Mouse (Mus musculus): ENCODE measurements around the gene Rbpjl.

The Rbpjl gene

DNA sequence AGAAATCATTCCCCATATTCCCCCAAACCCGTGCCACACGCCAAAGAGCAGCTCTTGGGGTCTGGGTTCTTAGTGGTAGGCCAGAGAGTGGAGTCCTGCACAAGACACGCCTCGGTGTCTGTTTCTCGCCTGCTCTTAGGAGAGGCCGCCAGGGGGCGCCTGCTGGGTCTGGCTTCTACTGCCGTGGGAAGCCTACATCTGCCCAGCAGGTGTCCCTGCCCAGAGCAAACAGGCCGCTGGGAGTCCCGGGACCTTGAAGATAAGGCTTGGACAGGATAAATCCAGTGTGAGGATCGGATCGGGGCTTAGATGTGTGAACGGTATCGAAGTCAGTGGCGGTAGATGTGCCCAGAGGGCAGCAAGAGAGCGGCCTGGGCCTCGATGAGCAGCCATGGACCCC is at the start of gene Rbpjl:
Rbpjl (plus strand) TSS at position 236 of the 400 bp plus-strand sequence.
- DNase-seq (ENCODE audit: low spot score) = peak; percentile 39

DNA sequence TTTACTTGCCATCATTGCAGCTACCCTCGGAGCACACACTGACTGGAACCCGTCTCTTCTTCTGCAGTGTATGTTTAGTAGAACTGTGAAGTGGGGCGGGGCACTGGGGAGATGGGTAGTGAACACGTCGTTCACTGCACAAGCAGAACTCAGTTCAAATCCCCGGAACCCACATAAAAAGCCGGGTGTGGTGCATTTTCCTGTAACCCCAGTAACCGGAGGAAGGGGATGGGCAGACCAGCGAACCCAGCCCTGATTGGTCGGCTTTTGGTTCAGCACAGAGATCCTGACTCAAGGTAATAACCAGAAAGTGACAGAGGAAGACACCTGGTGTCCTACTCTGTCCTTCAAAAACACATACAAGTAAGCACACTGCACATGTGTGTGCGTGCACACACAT is 49.6 kb upstream of the Rbpjl start:
- DNase-seq (ENCODE audit: low spot score) = no peak

DNA sequence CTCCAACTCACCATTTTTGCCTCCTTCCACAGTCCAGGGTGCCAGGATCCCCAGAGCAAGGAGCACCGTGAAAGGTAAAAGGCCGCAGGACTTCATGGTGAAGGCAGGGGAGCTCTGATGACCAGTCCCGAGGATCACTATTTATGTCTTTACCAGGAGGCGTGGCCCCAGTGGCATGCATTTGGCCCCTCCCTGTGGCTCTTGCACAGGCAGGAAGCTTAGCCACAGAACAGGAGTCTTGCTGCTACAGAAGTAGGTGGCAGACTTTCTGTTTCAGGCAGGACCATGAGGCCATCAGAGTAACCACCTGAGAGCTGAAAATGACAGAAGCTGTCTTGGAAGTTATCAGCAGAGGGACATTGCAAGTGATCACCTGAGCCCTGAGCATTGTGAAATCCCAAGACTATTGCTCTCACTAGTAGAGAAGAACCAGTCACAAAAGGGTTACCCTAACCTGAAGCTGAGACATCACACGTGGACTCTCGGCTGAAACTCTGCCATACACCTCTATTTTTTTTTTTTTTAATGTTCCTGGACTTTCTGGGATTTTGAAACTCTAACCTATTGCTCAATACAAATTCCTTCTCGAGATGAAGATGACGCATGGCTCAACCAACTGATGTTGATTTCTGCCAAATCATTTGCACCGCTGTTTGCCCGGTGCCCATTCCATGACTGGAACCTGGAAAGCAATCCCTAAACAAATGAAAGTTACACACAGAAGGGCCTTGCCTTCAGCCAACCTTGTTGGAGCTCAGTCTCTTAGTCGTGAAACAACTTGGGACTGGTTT is 46.6 kb upstream of the Rbpjl start:
- no peak for DNase-seq (ENCODE audit: low spot score)

DNA sequence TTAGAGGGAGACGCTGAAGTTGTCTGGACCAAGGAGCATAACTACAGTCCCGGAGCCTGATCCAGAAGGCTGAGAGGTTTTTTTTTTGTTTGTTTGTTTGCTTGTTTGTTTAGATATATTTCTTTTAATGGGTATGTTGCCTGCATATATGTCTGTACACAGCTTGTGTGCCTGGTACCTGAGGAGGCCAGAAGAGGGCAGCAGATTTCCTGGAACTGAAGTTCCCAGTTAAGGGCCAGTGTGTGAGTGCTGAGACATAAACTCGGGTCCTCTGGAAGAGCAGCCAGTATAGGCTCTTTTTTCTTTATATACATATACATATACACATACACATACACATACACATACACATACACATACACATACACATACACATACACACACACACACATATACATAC is 44.6 kb upstream of the Rbpjl start:
- DNase-seq (ENCODE audit: low spot score) = no peak

DNA sequence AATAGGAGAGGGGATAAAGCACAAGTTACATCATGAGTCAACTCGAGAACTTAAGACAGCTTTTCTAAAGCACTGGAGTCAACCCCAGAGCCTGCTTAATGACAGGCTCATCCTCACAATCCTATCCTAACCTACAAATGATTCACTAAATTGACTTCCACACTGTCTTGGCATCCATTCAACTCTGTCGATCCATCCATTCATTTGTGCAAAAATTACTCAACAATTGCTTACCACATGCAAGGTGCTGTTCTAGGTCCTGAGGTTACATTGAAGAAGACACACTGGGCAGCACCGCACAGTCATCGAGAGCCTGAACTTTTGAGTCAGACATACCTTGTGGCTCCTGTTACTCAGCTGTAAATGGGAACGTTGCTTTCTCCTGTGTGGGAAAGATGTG is 43.9 kb upstream of the Rbpjl start:
- no peak for DNase-seq (ENCODE audit: low spot score)

DNA sequence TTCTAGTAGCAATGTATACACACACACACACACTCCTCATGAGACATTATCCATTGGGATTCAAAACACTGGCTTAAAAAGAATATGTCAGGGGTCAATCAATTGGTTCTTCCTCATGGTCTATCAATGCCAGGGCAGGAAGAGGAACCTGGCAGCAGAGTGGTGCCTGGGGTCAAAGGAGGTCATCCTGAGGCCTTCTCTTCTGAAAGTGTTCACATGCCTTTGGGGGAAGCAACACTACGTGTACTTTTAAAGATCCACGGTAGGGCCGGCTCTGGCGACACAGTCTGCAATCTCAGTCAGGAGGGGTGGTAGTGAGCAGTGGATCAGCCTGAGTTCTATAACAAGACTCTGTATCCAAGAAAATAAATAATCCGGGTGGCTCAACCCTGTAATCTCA is 43.3 kb upstream of the Rbpjl start:
- no peak for DNase-seq (ENCODE audit: low spot score)

DNA sequence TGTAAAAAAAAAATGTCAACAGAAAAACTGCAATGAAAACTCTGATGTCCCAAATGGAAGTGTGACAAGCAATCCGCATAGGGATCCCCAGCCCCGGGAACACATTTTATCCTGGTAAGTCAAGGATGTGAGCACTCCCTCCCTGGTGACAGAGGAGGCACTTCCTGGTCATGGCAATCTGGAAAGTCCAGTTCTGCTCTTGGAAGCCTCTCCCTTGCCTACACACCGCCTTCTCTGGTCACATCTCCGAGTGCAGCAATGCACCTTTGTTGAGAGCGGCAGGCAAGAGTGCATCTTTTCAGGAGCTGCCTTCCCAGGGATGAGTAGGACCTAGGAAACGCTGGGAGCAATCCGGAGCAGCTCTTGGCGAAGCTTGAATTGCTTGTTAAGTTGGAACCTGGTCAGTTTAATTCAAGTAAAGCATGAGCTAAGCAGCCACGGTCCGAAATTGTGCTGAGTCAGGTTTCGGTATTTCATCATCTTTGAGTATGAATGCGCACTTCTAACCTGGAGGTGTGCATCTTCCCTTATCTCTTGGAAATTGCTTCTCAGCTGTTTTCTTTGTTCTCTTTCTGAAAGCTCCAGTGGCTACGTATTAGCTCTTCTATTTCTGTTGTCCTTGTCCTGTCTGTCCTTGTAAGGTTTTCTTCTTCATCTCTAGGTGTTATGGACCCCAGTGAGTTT is 41.8 kb upstream of the Rbpjl start:
- no peak for DNase-seq (ENCODE audit: low spot score)

DNA sequence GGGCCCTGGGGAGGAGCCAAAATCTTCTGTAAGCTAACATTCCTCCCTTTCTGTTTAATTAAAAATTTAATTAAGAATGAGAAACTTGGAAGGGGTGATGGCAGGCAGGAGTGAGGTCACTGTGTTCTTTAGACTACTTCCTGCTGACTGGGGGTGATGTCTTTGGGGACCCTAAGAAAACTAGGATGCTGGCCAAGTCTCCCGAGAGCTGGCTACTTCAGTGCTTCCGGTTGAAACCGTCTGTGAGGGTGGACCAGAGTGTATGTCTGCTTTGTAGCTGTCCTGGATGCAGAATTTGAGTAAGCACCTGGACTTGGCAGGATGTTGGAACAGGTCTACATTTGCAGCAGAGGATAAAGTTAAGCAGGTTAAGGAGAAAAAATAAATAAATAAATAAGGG is 36.0 kb upstream of the Rbpjl start:
- DNase-seq (ENCODE audit: low spot score) = no peak

DNA sequence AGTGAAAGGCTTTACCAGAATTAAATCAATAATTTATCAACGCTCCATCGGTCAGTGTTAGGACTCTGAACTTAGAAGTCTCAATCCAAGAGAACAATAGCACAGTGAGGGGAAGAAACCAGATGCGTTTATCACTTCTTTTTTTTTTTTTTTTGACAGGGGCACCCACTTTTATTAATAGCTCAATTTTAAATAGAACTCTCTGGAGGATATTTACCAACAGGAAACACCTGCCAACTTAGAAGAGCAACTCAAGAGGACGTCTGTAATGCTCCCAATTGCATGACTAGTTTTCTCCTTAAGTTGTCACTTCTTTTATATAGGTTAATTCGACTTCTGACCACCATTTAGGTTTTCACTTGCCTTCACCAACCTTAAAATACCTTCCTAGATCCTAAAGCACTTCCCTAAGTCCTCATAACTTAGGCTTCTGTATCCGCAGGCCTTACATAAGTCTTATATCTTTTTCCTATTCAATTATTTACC is 34.3 kb upstream of the Rbpjl start:
- no peak for DNase-seq (ENCODE audit: low spot score)

DNA sequence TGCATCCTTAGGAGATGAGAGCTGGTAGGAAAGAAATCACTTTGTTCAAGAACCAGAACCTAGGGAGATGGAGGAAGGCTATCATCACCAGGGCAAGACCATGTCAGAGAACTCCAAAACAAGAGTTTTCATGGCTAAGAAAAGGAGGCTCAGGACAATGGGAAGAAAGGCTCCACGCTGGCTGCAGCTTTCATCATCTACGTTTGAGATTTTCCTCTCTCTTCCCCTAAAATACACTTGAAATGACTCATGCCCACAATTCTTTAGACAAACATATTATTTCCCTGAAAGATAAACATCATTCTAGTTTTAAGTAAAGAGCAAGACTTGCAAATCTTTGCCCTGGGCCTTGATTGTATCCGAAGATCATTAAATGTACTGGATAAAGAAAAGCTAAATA is 31.6 kb upstream of the Rbpjl start:
- DNase-seq (ENCODE audit: low spot score) = no peak

DNA sequence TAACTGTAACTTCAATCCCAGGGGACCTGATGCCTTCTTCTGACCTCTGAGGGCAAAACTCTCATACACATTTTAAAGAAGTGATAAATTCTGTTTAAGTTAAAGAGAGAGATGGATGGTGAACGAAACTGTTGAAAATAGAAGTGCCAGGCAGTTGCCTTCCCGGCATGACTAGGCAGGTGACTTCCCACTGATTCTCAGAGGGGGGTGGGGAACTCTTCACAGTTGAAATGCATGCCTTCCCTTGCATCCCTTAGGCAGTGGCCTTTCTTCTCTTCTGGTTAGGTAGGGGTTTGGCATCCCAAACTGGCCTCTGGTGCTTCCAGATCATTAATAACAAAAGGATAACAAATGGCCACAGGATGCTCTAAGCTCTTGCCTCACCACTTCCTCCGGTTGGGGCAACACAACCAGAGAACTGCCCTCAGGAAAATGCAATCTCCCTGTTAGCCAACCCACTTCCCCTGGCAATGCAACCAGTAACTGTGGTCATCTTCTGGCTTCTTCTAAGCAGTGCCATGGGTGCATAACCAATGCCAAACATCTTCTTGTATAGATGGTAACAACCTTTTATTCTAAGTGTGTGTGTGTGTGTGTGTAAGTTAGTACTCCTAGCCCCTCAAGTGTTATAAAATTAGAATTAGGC is 30.4 kb upstream of the Rbpjl start:
- no peak for DNase-seq (ENCODE audit: low spot score)

DNA sequence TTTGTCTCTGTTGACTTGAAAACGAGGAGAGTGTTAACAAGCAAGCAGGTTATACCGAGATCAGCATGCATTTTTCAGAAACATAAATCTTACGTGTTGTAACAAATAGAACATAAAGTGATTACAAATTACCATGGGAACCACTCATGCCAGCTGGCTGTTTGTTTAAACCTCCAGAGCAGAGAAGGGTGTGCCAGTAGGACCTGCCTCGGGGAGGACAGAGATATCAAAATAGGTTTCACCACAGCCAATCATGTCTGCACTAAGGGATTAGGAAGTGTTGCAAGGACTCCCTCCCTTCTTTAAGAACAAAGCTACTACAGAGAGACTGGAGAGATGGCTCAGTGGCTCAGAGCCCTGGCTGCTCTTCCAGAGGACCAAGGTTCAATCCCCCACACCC is 29.8 kb upstream of the Rbpjl start:
- no peak for DNase-seq (ENCODE audit: low spot score)

DNA sequence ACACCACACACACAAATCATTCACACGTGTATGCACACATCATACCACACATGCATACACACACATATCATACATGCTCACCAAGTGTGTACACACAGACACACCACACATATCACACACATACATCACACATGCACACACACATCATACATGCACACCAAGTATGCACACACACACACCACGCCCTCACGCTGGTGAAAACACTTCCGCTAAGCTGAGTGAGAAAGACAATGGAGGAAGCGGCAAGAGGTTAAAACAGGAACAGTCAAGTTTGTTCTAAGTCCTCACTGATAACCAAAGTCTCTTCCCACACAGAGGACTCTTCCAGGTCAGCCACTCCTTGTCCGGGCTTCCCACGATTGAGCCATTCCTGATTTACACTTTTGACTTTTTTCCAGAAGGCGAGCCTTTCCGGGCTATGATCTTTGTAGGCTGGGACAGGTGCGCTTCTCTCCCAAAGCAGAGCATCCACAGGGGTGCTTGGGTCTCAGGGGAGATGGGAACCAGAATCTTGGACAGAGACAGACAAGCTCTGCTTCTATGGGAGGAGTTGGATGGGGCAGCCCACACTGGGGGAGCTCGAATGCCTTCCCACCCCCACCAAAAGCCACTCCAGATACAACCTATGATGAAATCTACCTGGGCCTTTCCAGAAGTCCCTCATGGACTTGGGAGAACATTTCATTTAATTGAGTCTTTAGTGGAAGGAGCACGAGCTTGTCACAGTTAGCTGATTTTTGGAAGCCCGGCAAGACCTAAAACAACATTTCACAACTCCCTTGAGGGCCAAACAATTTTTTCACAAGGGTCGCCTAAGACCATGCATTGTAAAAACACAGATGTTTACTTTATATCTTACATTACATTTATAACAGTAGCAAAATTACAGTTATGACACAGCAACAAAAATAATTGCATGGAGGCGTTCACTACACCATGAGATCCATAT is 25.2 kb upstream of the Rbpjl start:
- DNase-seq (ENCODE audit: low spot score) = no peak

DNA sequence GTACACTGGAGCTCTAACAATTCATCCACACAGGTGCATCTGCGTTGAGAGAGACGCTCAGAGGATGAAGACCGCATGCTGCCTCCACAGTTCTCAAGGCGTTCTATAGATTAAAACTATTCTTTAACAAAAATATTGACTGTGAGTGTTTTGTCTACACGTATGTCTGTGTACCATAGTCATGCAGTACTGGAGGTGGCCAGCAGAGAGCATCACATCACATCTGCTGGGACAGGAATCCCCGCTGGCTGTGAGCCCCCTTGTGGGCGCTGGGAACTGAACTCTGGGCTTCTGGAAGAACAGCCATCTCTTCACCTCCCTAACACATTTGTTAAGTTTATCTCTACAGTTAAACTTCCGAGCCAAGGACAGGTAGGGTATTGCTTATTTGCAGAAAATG is 21.2 kb upstream of the Rbpjl start:
- DNase-seq (ENCODE audit: low spot score) = no peak

DNA sequence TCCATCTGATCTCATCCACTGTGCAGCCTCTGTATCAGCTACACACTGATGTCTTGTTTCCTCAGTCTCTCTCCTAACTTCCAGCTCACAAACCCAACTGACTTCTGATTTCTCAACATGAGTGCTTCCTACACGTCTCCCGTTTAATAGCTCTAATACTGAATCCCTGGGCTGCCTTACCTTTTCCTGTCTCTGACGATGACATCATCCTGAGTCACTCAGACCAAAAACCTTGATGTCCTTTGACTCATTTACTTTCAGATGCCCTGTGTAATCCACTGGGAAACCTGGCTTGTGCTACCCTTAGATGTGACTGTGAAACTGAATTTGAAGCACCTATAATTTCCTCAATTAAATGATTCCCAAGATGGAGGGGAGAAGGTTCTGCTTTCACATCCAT is 20.0 kb upstream of the Rbpjl start:
- no peak for DNase-seq (ENCODE audit: low spot score)

DNA sequence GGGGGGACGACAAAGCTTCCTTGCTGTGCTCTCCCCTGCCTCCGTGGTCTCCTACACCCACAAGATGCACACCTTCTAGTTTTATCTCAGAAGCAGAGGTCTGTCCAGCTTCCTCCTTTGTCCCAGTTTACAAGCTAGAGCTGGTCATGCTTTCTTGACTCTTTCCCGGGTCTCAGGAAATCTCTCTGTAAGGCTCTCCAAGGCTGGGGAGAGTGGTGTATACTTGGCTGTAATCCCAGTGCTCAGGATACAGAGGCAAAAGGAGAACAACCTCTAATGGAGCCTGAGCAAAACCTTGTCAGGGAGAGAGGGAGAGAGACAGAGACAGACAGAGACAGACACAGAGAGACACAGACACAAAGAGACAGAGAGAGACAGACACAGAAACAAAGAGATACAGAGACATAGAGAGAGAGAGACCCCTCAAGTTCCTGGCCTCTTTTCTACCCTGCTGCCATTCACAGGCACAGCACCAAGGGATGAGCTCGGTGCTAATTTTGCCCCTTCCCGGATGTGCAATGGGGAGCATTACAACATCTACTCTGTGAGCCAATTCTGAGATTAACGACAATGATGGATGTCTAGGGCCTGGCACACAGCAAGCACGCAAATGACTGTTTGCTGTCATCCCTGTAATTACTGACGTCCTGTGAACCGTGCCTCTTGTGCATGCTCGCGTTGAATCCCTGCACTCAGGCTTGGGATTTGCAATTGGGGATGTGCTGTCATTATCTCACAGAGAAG is 19.1 kb upstream of the Rbpjl start:
- no peak for DNase-seq (ENCODE audit: low spot score)

DNA sequence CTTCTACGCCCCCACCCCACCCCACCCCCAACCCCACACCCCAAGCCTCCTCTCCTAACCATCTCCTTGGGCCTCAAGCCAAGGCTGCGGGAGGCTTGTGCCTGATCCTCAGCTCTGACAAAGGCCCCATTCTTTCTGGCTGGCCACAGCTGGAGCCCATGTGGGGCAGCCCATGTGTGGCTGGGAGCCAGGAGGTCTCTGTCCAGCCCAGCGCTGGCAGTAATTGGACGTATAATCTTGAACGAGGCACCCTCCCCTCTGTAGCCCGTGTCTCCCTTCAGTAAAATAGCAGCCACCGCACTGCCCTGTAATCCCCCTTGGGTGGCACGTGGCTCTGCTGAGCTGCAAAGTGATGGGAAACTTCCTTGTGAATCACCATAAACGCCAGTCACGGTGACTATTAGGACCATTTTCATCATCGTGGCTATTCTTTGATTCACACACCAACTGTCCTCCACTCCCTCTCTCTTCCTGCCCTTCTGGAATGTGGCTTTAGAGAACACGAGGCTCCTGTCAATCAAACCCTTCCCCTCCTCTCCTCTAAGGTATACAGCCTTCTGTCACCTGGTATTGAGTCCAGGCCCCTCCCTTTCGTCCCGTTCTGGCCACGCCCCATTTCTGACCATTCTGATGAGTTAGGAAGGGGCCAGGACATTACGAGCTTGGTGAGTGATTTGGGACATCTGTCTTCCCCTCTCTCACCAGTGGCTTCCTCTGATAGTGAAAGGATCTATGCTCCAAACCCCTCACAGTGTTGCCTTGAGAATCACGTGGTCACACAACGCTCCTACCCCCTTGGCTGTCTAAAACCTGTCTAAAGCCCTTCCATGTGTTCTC is 16.8 kb upstream of the Rbpjl start:
- DNase-seq (ENCODE audit: low spot score) = no peak

DNA sequence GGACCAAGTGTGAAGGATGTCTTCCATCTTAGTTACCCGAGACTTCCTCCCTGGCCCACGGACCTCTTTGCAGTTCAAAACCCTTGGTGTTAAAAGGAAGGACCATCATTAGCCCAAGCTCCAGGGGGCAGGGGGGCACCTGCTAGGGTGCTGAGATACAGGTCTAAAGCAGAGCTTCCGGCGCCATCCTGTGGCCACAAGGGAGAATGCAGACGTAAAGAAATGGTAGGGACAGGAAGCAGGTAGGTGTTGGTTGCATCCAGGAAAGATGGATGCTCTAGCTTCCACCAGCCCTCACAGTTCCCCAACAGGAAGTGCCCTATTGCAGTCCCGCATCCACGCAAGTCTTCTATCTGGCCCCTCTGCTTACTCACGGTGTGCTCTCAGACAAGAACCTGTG is 16.0 kb upstream of the Rbpjl start:
- no peak for DNase-seq (ENCODE audit: low spot score)

DNA sequence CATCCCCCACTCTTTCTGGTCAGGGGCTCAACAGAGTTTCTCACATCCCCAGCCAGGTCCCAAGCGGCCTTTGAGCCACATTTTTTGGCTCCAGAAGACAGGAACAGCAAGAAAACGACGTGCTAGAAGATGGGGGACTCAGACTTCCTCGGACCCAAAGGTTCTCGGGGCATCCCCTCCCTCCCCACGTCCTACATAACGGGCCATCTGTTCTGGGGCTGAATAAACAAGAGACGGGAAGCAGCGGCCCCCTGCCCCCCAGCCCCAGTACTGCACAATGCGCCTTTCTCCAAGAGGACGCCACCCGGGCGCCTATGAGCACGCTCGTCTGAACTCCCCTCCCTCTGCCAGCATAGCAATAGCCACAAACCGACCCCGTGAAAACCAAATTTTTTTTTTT is 13.9 kb upstream of the Rbpjl start, which contains the start of gene Slpi:
Slpi (minus strand) TSS at position 76 of the 400 bp plus-strand sequence.
- DNase-seq (ENCODE audit: low spot score) = no peak

DNA sequence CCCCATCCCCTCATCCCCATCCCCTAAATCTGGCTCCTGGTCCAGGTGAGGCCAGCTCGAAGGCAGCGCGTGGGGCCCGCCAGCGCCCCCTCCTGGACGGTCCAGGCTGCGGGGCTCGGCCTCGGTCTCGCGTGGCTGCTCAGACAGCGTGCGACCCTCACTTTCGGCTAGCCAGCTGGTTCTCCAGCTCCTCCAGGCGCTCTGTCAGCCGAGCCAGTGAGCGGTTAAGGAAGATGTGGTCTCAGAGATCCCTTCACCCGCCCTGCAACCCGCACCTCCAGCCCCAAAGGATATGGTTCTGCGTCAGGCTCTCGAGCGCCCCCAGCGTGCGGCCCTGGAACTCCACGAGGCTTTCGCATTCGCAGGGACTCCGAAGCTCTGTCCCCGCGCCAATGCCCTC is 13.4 kb upstream of the Rbpjl start:
- peak; percentile 63 for DNase-seq (ENCODE audit: low spot score)

Data from layer of hippocampus, adult 9-10 months (tissue).